Mouse (Mus musculus) kidney, adult 18-20 months (tissue): ENCODE measurements at regions not wholly inside any gene's neighbourhood (a gene's known extent, or its start where the extent isn't known, plus 50 kb on each side); places are given as distances from the start of the nearest gene placed in this dataset.
A peak's percentile ranks its signal among the peaks of the same experiment; 100 is the strongest.

Source experiments
- DNase-seq: peaks from one replicate; pipeline ENCODE4 v3.0.0; 2021

- no peak for DNase-seq
Measured at GRCm38 (mm10) chr19:29194066-29194830, 57.4 kb upstream of the Jak2 start.

- no peak for DNase-seq
Measured at GRCm38 (mm10) chr19:29196186-29196585, 55.4 kb upstream of the Jak2 start.

GRCm38 (mm10) chr19:29198636-29199035, 53.0 kb upstream of the Jak2 start:
- peak; percentile 16 for DNase-seq

GRCm38 (mm10) chr19:29199117-29199823, 52.4 kb upstream of the Jak2 start:
- DNase-seq = no peak

- no peak for DNase-seq
Measured at GRCm38 (mm10) chr19:29201674-29202073, 50.0 kb upstream of the Jak2 start.
